Mouse (Mus musculus): Measurements from ENCODE around the gene Esr1. TPM values are rescaled to one million over a fixed set of nuclear protein-coding genes. Genes with fewer than 3 reads are reported as not detected.

Gene Esr1
- polyA plus RNA-seq, 1 experiment from 2014 or later = 0.32 TPM

DNA sequence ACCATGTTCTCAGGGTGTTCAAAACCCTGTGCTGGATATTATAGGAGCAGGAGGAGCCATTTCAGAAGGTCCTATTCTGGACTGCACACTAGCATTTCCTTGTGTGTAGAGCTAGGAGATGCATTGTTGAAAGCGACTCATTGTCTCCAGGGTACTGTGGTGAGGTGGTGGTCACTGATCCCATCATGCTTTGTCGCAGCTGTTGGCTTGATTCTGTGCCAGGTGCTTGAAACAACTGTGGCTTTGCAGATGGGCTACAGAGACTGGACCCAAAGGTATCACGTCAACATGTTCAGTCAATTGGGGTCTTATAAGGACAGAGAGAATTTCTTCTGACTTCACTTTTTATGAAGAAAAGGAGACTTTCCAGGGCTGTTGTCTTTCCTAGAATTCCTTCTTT is 164.1 kb downstream of the Esr1 start:
- no peak overlapping the region for H3K4me3 ChIP-seq (replicated peaks)
- H3K27me3 ChIP-seq = no peaks in the 10 kb centered on the region
- WGBS (ENCODE audit: insufficient replicate concordance) = 55% methylated on average over 3 of the region's 3 CpGs

DNA sequence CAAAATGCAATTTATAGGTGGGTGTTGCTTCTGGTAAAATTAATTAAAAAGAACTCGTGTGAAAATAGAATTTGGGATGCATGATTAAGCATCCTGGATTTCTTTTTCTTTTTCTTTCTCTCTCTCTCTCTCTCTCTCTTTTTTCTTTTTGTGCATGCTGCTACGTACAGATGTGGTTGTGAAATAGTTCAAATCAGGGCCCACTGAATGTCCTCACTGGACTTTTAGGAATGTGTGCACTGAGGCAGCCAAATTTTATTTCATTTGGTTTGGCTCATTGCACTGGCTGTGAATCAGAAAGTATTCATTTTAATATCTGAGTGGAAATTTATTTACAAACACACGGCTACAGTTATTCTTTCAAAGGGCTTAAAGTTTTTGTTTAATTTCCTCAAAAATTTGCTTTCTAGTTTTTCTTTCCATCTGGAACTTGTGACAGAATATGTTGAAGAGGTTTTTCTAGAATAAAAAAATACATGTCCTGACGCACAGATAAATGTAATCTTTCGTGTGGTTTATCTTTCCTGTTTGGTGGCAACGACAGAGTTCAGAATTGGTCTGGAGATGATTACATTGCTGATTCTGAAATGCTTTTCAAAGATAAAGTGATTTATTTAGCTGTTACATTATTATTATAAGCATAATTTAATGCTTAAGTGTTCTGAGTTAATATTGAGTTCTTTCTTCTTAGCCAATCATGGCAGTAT is 164.8 kb downstream of the Esr1 start:
- ATAC-seq (ENCODE audit: insufficient read depth) = no peak
- H3K4me3 ChIP-seq (replicated peaks) = no peak overlapping the region
- no peaks in the 10 kb centered on the region for H3K9me3 ChIP-seq (replicated peaks)
- H3K27ac ChIP-seq (replicated peaks) = no peak overlapping the region
- no peaks in the 10 kb centered on the region for H3K27me3 ChIP-seq
- no peaks in the 10 kb centered on the region for H3K4me1 ChIP-seq (replicated peaks)
- H3K9ac ChIP-seq = no peak overlapping the region
- H3K36me3 ChIP-seq (replicated peaks) = no peaks in the 10 kb centered on the region
- H3K4me2 ChIP-seq = no peak overlapping the region
- 48% methylated on average over 6 of the region's 6 CpGs for WGBS (ENCODE audit: insufficient replicate concordance)

More for the DNA sequence above, 164.1 kb downstream of the Esr1 start:
- H3K9me3 ChIP-seq (replicated peaks) = no peaks in the 10 kb centered on the region
- H3K4me1 ChIP-seq (replicated peaks) = no peaks in the 10 kb centered on the region
- no peak overlapping the region for H3K9ac ChIP-seq
- no peak overlapping the region for H3K27ac ChIP-seq (replicated peaks)
- no peak overlapping the region for H3K4me2 ChIP-seq
- H3K36me3 ChIP-seq (replicated peaks) = no peaks in the 10 kb centered on the region
- no peak for ATAC-seq (ENCODE audit: insufficient read depth)

DNA sequence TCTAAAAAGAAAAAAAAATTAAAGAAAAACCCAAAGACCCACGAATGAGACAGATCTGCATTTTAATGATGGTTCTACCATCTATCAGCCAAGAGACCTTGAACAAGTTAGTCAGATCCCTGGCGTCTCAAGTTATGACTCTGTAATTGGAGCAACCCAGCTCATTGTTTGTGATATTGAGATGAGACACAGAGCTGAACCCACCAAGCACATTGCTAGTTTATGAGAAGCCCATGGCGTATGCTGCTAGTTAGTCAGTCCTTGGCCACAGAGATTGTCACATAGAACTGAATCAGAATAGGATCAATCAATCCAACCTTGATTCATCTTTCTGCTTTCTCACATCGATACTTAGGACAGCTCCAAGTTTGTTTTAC is 165.3 kb downstream of the Esr1 start:
- Histone ChIP-seq H3K9me3 (replicated peaks) (no peaks in the 10 kb centered on the region), H3K4me2 (no peak overlapping the region), H3K27ac (replicated peaks) (no peak overlapping the region), H3K4me3 (replicated peaks) (no peak overlapping the region), H3K36me3 (replicated peaks) (no peaks in the 10 kb centered on the region), H3K27me3 (no peaks in the 10 kb centered on the region), H3K4me1 (replicated peaks) (no peaks in the 10 kb centered on the region), H3K9ac (no peak overlapping the region)
- 54% methylated on average over 4 of the region's 4 CpGs for WGBS (ENCODE audit: insufficient replicate concordance)
- no peak for ATAC-seq (ENCODE audit: insufficient read depth)

DNA sequence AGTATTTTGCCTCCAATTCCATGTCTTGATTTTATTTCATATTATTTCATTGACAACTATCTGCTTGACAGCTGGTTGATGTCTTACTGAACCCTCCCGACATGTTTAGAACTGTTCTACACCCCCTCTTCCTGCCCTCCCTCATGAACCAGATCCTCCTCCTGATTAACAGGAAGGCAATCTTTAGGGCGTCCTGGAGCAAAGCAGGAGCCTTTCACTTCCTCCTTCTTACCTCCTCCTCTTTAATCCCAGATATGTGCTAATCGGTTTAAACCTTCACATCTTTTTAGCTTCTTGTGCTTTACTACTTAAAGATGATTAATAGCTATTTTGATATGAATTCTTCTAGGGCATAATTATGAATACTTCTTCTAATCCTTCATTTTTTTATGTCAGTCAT is 166.6 kb downstream of the Esr1 start:
- Histone ChIP-seq H3K4me2 (no peak overlapping the region), H3K36me3 (replicated peaks) (no peaks in the 10 kb centered on the region), H3K27me3 (no peaks in the 10 kb centered on the region), H3K4me1 (replicated peaks) (no peaks in the 10 kb centered on the region), H3K27ac (replicated peaks) (no peak overlapping the region), H3K9ac (no peak overlapping the region), H3K9me3 (replicated peaks) (no peaks in the 10 kb centered on the region), H3K4me3 (replicated peaks) (no peak overlapping the region)
- WGBS (ENCODE audit: insufficient replicate concordance) = 16% methylated on average over 3 of the region's 3 CpGs
- no peak for ATAC-seq (ENCODE audit: insufficient read depth)

DNA sequence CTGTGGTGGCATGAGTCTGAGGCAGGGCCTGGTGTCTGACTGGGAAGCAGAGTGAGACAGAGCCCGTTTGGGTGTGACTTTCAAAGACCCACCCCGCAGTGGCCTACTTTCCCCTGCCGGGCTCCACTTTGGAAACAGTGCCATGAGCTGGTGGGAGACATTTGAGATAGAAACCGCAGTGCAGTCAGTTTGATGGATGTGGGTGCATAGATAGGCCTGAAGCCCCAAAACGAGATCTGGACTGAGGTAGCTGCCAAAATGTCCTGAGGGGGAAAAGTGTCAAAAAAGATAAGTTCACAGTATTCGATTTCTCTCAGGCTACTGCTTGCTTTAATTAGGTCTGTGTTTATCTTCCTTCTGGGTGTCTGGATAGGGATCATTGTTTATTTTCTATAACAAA is 169.5 kb downstream of the Esr1 start:
- WGBS (ENCODE audit: insufficient replicate concordance) = 46% methylated on average over 6 of the region's 6 CpGs

DNA sequence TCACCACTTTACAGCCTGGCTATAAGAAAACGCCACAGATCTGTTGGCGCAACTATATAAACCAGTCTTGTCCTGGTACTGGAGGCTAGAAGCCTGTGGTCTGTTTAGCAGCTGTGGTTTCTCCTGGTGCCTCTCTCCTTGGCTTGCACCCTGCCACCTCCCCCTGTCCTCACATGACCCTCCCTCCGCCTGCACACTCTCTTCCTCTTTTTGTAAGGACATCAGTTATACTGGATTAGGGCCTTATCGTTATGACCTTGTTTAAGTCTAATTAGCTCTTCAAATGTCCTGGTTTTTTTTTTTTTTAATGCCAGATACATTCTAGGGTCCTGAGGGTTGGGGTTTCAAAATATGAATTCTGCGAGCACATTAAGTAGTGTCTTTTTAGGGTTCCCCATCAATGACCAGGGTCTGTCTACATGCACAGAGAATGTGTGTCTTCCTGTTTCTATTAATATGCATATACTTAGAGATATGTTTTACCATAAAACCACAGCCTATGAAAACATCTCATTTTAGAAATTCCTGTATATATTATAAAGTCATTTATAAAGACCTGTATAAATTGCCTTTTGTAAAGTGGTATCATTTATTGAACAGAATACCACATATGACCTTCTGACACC is 175.7 kb downstream of the Esr1 start:
- Histone ChIP-seq H3K27me3 (no peaks in the 10 kb centered on the region), H3K4me3 (replicated peaks) (no peak overlapping the region), H3K4me1 (replicated peaks) (no peaks in the 10 kb centered on the region), H3K36me3 (replicated peaks) (no peaks in the 10 kb centered on the region), H3K4me2 (no peak overlapping the region), H3K9me3 (replicated peaks) (no peaks in the 10 kb centered on the region), H3K27ac (replicated peaks) (no peak overlapping the region), H3K9ac (no peak overlapping the region)
- ATAC-seq (ENCODE audit: insufficient read depth) = no peak
- 30% methylated on average over 5 of the region's 5 CpGs for WGBS (ENCODE audit: insufficient replicate concordance)

More for the DNA sequence above, 169.5 kb downstream of the Esr1 start:
- Histone ChIP-seq H3K4me2 (no peak overlapping the region), H3K4me3 (replicated peaks) (no peak overlapping the region), H3K9ac (no peak overlapping the region), H3K27ac (replicated peaks) (no peak overlapping the region), H3K9me3 (replicated peaks) (no peaks in the 10 kb centered on the region), H3K4me1 (replicated peaks) (no peaks in the 10 kb centered on the region), H3K27me3 (no peaks in the 10 kb centered on the region), H3K36me3 (replicated peaks) (no peaks in the 10 kb centered on the region)
- no peak for ATAC-seq (ENCODE audit: insufficient read depth)

DNA sequence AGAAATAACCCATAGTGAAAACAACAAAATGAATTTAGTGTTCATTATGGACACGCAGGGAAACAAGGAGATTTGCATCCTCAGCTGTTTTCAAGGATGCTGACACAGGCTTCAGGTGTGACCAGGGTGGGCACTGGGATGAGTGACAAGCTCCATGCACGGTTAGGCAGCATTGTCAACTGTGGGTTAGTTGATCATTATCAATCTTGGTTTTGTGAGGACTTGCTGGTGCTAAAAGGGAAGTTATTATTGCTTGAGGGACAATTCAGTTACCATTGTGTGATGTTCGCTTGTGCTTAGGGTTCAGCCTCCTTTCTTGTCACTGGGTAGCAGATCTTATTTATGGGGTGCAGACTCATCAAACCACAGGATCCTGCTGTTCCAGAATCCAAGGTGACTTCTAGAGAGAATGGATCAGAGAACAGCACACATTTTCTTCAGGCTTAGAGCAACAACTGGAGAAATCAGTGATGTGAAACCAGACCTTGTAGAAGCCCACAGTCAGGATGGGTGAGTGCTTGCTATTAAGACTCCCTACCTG is 186.9 kb downstream of the Esr1 start:
- Histone ChIP-seq H3K4me1 (replicated peaks) (no peaks in the 10 kb centered on the region), H3K27ac (replicated peaks) (no peak overlapping the region), H3K9ac (no peak overlapping the region), H3K4me3 (replicated peaks) (no peak overlapping the region), H3K9me3 (replicated peaks) (no peaks in the 10 kb centered on the region), H3K36me3 (replicated peaks) (no peaks in the 10 kb centered on the region), H3K27me3 (no peaks in the 10 kb centered on the region), H3K4me2 (no peak overlapping the region)
- 36% methylated on average over 3 of the region's 3 CpGs for WGBS (ENCODE audit: insufficient replicate concordance)
- no peak for ATAC-seq (ENCODE audit: insufficient read depth)

DNA sequence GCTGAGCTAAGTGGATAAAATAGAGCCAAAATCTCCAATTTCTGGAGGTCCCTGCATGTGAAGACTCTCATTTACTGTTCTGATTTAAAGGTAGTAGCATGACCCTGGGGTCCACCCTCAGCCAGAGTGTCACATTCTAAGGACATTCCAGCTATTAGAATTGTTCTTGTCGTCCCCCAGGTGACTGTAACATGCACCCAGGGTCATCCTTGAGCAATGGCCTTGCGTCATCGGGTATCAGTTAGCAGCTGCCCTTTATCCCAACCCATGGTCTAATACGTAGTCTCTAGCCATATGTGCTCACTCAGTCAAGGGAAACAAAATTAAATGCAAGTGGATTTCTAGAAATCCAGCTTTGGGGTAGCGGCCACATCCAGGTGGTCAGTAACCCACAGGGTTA is 213.0 kb downstream of the Esr1 start:
- ATAC-seq (ENCODE audit: insufficient read depth) = no peak
- Histone ChIP-seq H3K27ac (replicated peaks) (no peak overlapping the region), H3K36me3 (replicated peaks) (no peaks in the 10 kb centered on the region), H3K4me1 (replicated peaks) (no peaks in the 10 kb centered on the region), H3K4me3 (replicated peaks) (no peak overlapping the region), H3K27me3 (no peaks in the 10 kb centered on the region), H3K9ac (no peak overlapping the region), H3K9me3 (replicated peaks) (no peaks in the 10 kb centered on the region), H3K4me2 (no peak overlapping the region)
- 66% methylated on average over 5 of the region's 5 CpGs for WGBS (ENCODE audit: insufficient replicate concordance)

DNA sequence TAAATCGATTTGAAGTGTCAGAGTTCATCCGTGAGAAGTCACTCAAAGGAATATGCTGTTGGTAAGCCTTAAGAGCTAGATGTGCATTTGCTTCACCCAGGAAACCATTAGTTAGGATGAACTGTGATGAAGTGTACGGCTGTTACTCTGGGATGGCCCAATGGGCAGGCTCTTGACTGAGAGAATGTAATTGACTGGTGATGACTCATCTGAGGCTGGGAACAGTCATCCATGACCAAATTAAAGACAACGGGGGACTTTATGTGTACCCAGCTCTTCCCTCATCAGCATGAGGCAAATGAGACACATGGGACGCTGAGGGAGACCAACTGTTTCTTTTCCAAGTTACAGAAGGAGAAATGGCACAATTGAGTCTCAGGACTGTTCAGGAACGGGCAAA is 219.2 kb downstream of the Esr1 start:
- H3K27ac ChIP-seq (replicated peaks) = no peak overlapping the region
- H3K27me3 ChIP-seq = no peaks in the 10 kb centered on the region
- WGBS (ENCODE audit: insufficient replicate concordance) = 57% methylated on average over 6 of the region's 6 CpGs
- no peak for ATAC-seq (ENCODE audit: insufficient read depth)
- H3K9me3 ChIP-seq (replicated peaks) = no peaks in the 10 kb centered on the region
- no peaks in the 10 kb centered on the region for H3K4me1 ChIP-seq (replicated peaks)
- H3K36me3 ChIP-seq (replicated peaks) = no peaks in the 10 kb centered on the region
- no peak overlapping the region for H3K9ac ChIP-seq
- H3K4me2 ChIP-seq = no peak overlapping the region
- H3K4me3 ChIP-seq (replicated peaks) = no peak overlapping the region

DNA sequence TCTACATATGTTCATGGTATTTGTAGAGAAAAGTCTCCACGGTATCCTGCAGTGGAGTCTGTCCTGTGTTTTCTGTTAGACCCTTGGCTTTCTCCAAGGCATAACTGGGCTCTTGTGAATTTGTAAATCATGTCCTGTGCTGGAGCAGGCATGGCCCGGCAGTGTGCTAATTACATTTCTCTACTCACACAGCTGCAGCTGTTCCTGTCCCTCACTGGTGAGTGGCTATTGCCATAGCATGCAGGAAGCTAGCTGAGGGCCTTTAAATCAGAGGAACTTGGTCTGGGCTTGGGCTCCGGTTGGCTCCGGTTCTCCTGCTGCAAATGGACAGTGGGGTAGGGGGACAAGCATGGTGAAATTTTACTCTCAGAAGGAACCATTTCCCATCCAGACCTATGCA is 226.7 kb downstream of the Esr1 start:
- WGBS (ENCODE audit: insufficient replicate concordance) = 70% methylated on average over 4 of the region's 4 CpGs

DNA sequence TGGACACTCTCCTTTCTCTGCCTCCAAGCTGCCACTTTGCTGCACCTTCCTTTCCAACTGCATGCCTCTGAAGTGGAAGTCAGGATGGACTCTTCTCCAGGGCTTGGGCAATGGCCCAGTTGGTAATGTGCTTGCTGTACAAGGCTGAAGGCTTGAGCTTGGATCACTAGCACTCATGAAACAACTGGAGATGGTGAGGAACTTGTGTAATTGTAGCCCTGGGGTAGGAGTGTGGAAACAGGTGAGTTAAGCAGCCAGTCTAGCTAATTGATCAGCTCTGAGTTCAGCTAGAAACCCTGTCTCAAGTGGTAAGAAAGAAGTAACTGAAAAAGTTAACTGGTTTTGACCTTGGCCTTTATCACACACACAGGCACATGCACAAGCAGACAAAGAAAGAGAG is 229.6 kb downstream of the Esr1 start:
- Histone ChIP-seq H3K9ac (no peak overlapping the region), H3K27me3 (no peaks in the 10 kb centered on the region), H3K4me2 (no peak overlapping the region), H3K27ac (replicated peaks) (no peak overlapping the region), H3K4me3 (replicated peaks) (no peak overlapping the region), H3K36me3 (replicated peaks) (no peaks in the 10 kb centered on the region), H3K9me3 (replicated peaks) (no peaks in the 10 kb centered on the region), H3K4me1 (replicated peaks) (no peaks in the 10 kb centered on the region)
- no peak for ATAC-seq (ENCODE audit: insufficient read depth)

More for the DNA sequence above, 226.7 kb downstream of the Esr1 start:
- Histone ChIP-seq H3K9me3 (replicated peaks) (no peaks in the 10 kb centered on the region), H3K36me3 (replicated peaks) (no peaks in the 10 kb centered on the region), H3K9ac (no peak overlapping the region), H3K4me1 (replicated peaks) (no peaks in the 10 kb centered on the region), H3K27ac (replicated peaks) (no peak overlapping the region), H3K27me3 (no peaks in the 10 kb centered on the region), H3K4me2 (no peak overlapping the region), H3K4me3 (replicated peaks) (no peak overlapping the region)
- no peak for ATAC-seq (ENCODE audit: insufficient read depth)

DNA sequence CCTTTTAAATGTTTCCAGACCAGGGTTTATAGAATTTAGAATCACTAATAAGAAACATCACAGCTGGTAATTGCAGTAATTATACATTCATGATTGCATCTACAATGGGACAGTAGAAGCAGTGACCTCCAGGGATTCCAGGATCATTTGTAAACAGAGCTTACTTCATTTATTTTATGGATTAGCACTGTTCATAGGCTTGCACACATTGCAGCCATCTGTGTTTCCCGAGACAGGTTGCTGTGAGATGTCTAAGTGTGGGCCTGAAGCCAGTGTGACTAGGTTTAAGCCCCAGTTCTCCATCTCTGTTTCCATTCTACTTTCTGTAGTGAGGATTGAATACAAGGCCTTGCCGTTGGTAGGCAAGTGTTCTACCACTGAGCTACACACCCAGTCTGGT is 236.1 kb downstream of the Esr1 start:
- Histone ChIP-seq H3K4me3 (replicated peaks) (no peak overlapping the region), H3K27me3 (no peaks in the 10 kb centered on the region), H3K36me3 (replicated peaks) (no peaks in the 10 kb centered on the region), H3K4me2 (no peak overlapping the region), H3K9ac (no peak overlapping the region), H3K27ac (replicated peaks) (no peak overlapping the region), H3K9me3 (replicated peaks) (no peaks in the 10 kb centered on the region), H3K4me1 (replicated peaks) (no peaks in the 10 kb centered on the region)
- no peak for ATAC-seq (ENCODE audit: insufficient read depth)
- WGBS (ENCODE audit: insufficient replicate concordance) = 51% methylated on average over 2 of the region's 2 CpGs
